Mouse (Mus musculus) CH12.LX (cell line): ENCODE measurements around the gene Zfp950. TPM values are rescaled to one million over a fixed set of nuclear protein-coding genes. Genes with fewer than 3 reads are reported as not detected.

Source experiments
- DNase-seq: peaks from one replicate; pipeline ENCODE4 v3.0.0-alpha.2; 2013; ENCODE audit errors: extremely low read depth
- H3K27ac ChIP-seq: 2 replicates; pipeline ENCODE4 v1.5.1; 2012; ENCODE audit warnings: low read depth, mild to moderate bottlenecking, control low read depth, moderate library complexity; ENCODE audit not compliant: insufficient read depth
- H3K27me3 ChIP-seq: replicated peaks from 2 replicates; pipeline ENCODE3; 2012; ENCODE audit warnings: inconsistent platforms
- H3K36me3 ChIP-seq, 2 experiments: replicated peaks in 1 of 2; 2 replicates each; pipeline versions ENCODE3 to v1.6.1; 2012; ENCODE audit warnings: inconsistent platforms in 1 of 2, low read length in 1 of 2, mild to moderate bottlenecking in 1 of 2, mixed read lengths in 1 of 2, moderate library complexity in 1 of 2; ENCODE audit not compliant: control insufficient read depth in 1 of 2, insufficient read depth in 1 of 2
- H3K4me1 ChIP-seq, 2 experiments: 2 replicates each; pipeline ENCODE4 v1.6.1; 2012; ENCODE audit warnings: inconsistent platforms in 1 of 2, moderate library complexity in 1 of 2; ENCODE audit not compliant: insufficient read depth in 2 of 2, control insufficient read depth in 1 of 2
- H3K4me2 ChIP-seq: 2 replicates; pipeline ENCODE4 v1.6.1; 2012; ENCODE audit warnings: low read depth, mild to moderate bottlenecking, control low read depth; ENCODE audit not compliant: poor library complexity, insufficient read depth, severe bottlenecking
- H3K4me3 ChIP-seq, 3 experiments: fragments of 150-350 bp in 1 of 3; sonication (generic) in 1 of 3; replicated peaks in 1 of 3; 2 replicates each; pipeline versions ENCODE3 to v1.5.1; 2011 to 2012; ENCODE audit warnings: low read depth in 2 of 3, low read length in 2 of 3, mild to moderate bottlenecking in 2 of 3, moderate library complexity in 2 of 3, control low read depth in 1 of 3, improper control_type of control experiment in 1 of 3, inconsistent platforms in 1 of 3, mixed read lengths in 1 of 3; ENCODE audit not compliant: poor library complexity in 1 of 3
- H3K79me2 ChIP-seq: replicated peaks from 2 replicates; pipeline ENCODE4 v1.6.1; 2012; ENCODE audit warnings: mild to moderate bottlenecking, moderate library complexity; ENCODE audit not compliant: control insufficient read depth, poor library complexity, insufficient read depth, severe bottlenecking; ENCODE audit errors: extremely low read depth
- H3K9ac ChIP-seq: 2 replicates; pipeline ENCODE4 v1.6.1; 2012; ENCODE audit warnings: low read depth, mild to moderate bottlenecking, control low read depth, moderate library complexity; ENCODE audit not compliant: insufficient read depth
- H3K9me3 ChIP-seq: replicated peaks from 2 replicates; pipeline ENCODE3; 2012; ENCODE audit warnings: low read length, inconsistent platforms, mixed read lengths
- CHD1 ChIP-seq: IDR thresholded peaks from 2 replicates; pipeline ENCODE4 v1.6.1; 2012; ENCODE audit warnings: low read depth, low read length, improper control_type of control experiment, inconsistent platforms
- CHD2 ChIP-seq: IDR thresholded peaks from 2 replicates; pipeline ENCODE4 v1.6.1; 2011; ENCODE audit warnings: low read length, improper control_type of control experiment
- CTCF ChIP-seq, 2 experiments: IDR thresholded peaks in 1 of 2; conservative IDR thresholded peaks in 1 of 2; 2 replicates each; pipeline ENCODE4 v1.5.1; 2011 to 2012; ENCODE audit warnings: low read depth in 2 of 2, low read length in 2 of 2, improper control_type of control experiment in 1 of 2, inconsistent platforms in 1 of 2, mild to moderate bottlenecking in 1 of 2, moderate library complexity in 1 of 2
- E2F4 ChIP-seq: IDR thresholded peaks from 2 replicates; pipeline ENCODE4 v1.6.1; 2011; ENCODE audit warnings: low read depth, low read length, improper control_type of control experiment; ENCODE audit not compliant: insufficient replicate concordance
- ELF1 ChIP-seq: IDR thresholded peaks from 2 replicates; pipeline ENCODE4 v1.6.1; 2014; ENCODE audit warnings: low read depth, mild to moderate bottlenecking, inconsistent platforms, low read length, improper control_type of control experiment
- EP300 ChIP-seq: IDR thresholded peaks from 2 replicates; pipeline ENCODE4 v1.6.1; 2011; ENCODE audit warnings: low read length, improper control_type of control experiment
- ETS1 ChIP-seq: conservative IDR thresholded peaks from 2 replicates; pipeline ENCODE4 v1.6.1; 2012; ENCODE audit warnings: low read depth, mild to moderate bottlenecking, inconsistent platforms, low read length, improper control_type of control experiment, moderate library complexity
- GABPA ChIP-seq: IDR thresholded peaks from 2 replicates; pipeline ENCODE4 v1.6.1; 2012; ENCODE audit warnings: low read depth, low read length, improper control_type of control experiment, inconsistent platforms; ENCODE audit not compliant: insufficient replicate concordance
- KAT2A ChIP-seq: IDR thresholded peaks from 2 replicates; pipeline ENCODE4 v1.6.1; 2012; ENCODE audit warnings: low read length, improper control_type of control experiment, inconsistent platforms; ENCODE audit not compliant: insufficient replicate concordance
- MAFK ChIP-seq: IDR thresholded peaks from 2 replicates; pipeline ENCODE4 v1.6.1; 2011; ENCODE audit warnings: low read length, improper control_type of control experiment; ENCODE audit not compliant: insufficient replicate concordance
- MEF2A ChIP-seq: IDR thresholded peaks from 2 replicates; pipeline ENCODE4 v1.6.1; 2014; ENCODE audit warnings: low read depth, mild to moderate bottlenecking, inconsistent platforms, low read length, improper control_type of control experiment, borderline replicate concordance
- MXI1 ChIP-seq: IDR thresholded peaks from 2 replicates; pipeline ENCODE4 v1.6.1; 2011; ENCODE audit warnings: mild to moderate bottlenecking, low read depth, low read length, improper control_type of control experiment
- NELFE ChIP-seq: IDR thresholded peaks from 2 replicates; pipeline ENCODE4 v1.6.1; 2011; ENCODE audit warnings: low read depth, low read length, improper control_type of control experiment
- PAX5 ChIP-seq: IDR thresholded peaks from 2 replicates; pipeline ENCODE4 v1.6.1; 2012; ENCODE audit warnings: low read length, inconsistent platforms, mixed read lengths
- RCOR1 ChIP-seq: conservative IDR thresholded peaks from 2 replicates; pipeline ENCODE4 v1.6.1; 2012; ENCODE audit warnings: low read depth, mild to moderate bottlenecking, inconsistent platforms, low read length, improper control_type of control experiment
- SIN3A ChIP-seq: IDR thresholded peaks from 2 replicates; pipeline ENCODE4 v1.6.1; 2012; ENCODE audit warnings: low read length, improper control_type of control experiment, inconsistent platforms
- UBTF ChIP-seq: IDR thresholded peaks from 2 replicates; pipeline ENCODE4 v1.6.1; 2012; ENCODE audit warnings: low read depth, mild to moderate bottlenecking, inconsistent platforms, low read length, improper control_type of control experiment, moderate library complexity
- USF1 ChIP-seq: IDR thresholded peaks from 2 replicates; pipeline ENCODE4 v1.6.1; 2014; ENCODE audit warnings: low read depth, mild to moderate bottlenecking, inconsistent platforms, low read length, improper control_type of control experiment
- ZC3H11A ChIP-seq: IDR thresholded peaks from 2 replicates; pipeline ENCODE4 v1.6.1; 2012; ENCODE audit warnings: low read depth, mild to moderate bottlenecking, inconsistent platforms, low read length, improper control_type of control experiment
- dilution Hi-C: fragments of 300-500 bp; cut with MboI; formaldehyde crosslinking; loops from 2 replicates; pipeline ENCODE4 v1.14.3; 2020; ENCODE audit warnings: low sequenced_read_pairs; ENCODE audit not compliant: extremely low pct_unique_long_range_greater_than_20kb, extremely low pct_ligation_motif_present
- in situ Hi-C: fragments of 300-500 bp; cut with MboI; formaldehyde crosslinking; loops from 3 replicates; pipeline ENCODE4 v1.14.3; 2019; ENCODE audit warnings: low sequenced_read_pairs, low pct_ligation_motif_present, low pct_unique_long_range_greater_than_20kb, mixed read lengths
- polyA plus RNA-seq: library from polyadenylated mRNA; unstranded; fragments of >175 nt; gene quantifications from 2 replicates; pipeline ENCODE4 v1.2.1, GENCODE M21; 2012; ENCODE audit warnings: low read depth; ENCODE audit not compliant: insufficient read length
- total RNA-seq, 2 experiments: library from RNA; depleted of rRNA; stranded (reverse); fragments of 300-350 nt in 1 of 2; fragments of >200 nt in 1 of 2; gene quantifications; 2 replicates each; pipeline ENCODE4 v1.2.3; 2012 to 2014

Gene Zfp950
- total and polyA plus RNA-seq, 3 experiments, result 6.1 to 11.1 (median 10.8) TPM

DNA sequence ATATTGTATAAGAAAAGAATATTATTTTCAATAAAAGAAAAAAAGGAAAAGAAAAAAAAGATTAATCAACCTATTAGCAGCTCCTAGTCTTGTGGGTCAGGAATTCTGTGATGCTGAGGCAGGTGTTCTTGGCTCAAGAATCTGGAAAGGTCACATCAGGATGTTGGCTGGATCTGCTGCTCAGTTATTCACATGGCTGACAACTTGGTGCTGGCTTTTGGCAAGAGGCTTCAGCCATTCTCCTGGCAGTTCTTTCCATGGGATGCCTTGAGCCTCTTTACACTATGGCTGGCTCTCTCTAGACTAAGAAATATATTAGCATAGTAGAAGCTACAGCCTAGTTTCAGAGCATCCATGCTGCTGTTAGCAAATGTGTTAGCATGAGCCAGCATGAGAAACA lies 101.5 kb downstream of the Zfp950 start:
- dilution Hi-C loops, result no loop called here
- no peak overlapping the region for H3K27ac ChIP-seq
- no peak overlapping the region for H3K9ac ChIP-seq
- H3K4me2 ChIP-seq, result no peak overlapping the region
- H3K4me1 ChIP-seq, result no peaks in the 10 kb centered on the region
- H3K79me2 ChIP-seq, result no peaks in the 10 kb centered on the region
- no peak for TF ChIP-seq CTCF (conservative IDR thresholded peaks at IDR 0.05 in 1 of 2, IDR thresholded peaks at IDR 0.05 in 1 of 2; ENCODE audit: low read depth in 2 of 2, low read length in 2 of 2)
- no peak for TF ChIP-seq RCOR1
- no peak for TF ChIP-seq E2F4
- no peak for TF ChIP-seq CHD1
- TF ChIP-seq USF1, result no peak
- TF ChIP-seq MEF2A, result no peak
- no peak for TF ChIP-seq ZC3H11A
- TF ChIP-seq UBTF, result no peak
- no peak for TF ChIP-seq KAT2A
- no peak for TF ChIP-seq CHD2
- TF ChIP-seq ETS1, result no peak
- no peak for TF ChIP-seq EP300
- DNase-seq, result no peak
- H3K36me3 ChIP-seq, result peaks cover 0 to 13% of the 10 kb centered on the region in 2 experiments
- in situ Hi-C loops, result no loop called here
- H3K4me3 ChIP-seq, result no peak overlapping the region
- H3K9me3 ChIP-seq, result no peaks in the 10 kb centered on the region
- H3K27me3 ChIP-seq, result no peaks in the 10 kb centered on the region

DNA sequence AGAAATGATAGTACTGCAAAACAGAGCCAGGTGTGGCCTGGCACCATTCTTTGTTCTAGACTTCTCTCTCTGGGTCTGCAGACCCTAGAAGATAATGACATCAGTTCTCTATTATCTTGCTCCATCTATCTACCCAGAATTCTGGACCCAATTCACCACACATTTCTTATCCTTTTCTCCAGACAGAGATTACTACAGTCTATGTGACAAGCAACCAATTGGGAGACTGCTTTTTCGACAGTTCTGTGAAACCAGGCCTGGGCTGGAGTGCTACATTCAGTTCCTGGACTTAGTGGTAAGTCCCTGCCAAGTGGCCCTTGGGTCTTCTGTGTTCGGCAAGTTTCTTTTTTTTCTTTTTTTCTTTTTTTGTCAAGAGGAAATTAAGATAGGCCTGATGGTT lies 109.1 kb downstream of the Zfp950 start:
- Histone ChIP-seq H3K9ac (no peak overlapping the region), H3K79me2 (no peaks in the 10 kb centered on the region), H3K9me3 (no peaks in the 10 kb centered on the region), H3K4me1 (peaks cover 5 to 22% of the 10 kb centered on the region in 2 experiments), H3K27ac (no peak overlapping the region), H3K4me3 (no peak overlapping the region), H3K27me3 (no peaks in the 10 kb centered on the region), H3K4me2 (peak overlapping the region; percentile 29; the same call in 1 of the 2 replicates), H3K36me3 (peaks cover 0 to 9% of the 10 kb centered on the region in 2 experiments)
- in situ Hi-C loops (no loop called here), dilution Hi-C loops (no loop called here)
- TF ChIP-seq MXI1, result no peak
- TF ChIP-seq ELF1, result no peak
- no peak for TF ChIP-seq PAX5
- TF ChIP-seq MAFK, result no peak
- no peak for TF ChIP-seq SIN3A
- no peak for TF ChIP-seq GABPA
- TF ChIP-seq NELFE, result no peak
- no peak for TF ChIP-seq CHD1
- DNase-seq, result no peak
